Mouse (Mus musculus) brain, embryonic 14.5 days (tissue): ENCODE results near the gene C1qtnf2.

Experiments
- CTCF ChIP-seq: fragments of 200-500 bp; IDR thresholded peaks from 2 replicates; pipeline ENCODE4 v1.5.1; 2012; ENCODE audit warnings: inconsistent platforms, mild to moderate bottlenecking, moderate library complexity, borderline replicate concordance; ENCODE audit not compliant: insufficient read depth, insufficient read length; ENCODE audit errors: extremely low read depth
- POLR2A ChIP-seq: fragments of 200-500 bp; IDR thresholded peaks from 2 replicates; pipeline ENCODE4 v1.6.1; 2012; ENCODE audit warnings: mild to moderate bottlenecking, inconsistent platforms, borderline replicate concordance; ENCODE audit not compliant: poor library complexity, insufficient read depth, insufficient read length, severe bottlenecking; ENCODE audit errors: extremely low read depth

DNA sequence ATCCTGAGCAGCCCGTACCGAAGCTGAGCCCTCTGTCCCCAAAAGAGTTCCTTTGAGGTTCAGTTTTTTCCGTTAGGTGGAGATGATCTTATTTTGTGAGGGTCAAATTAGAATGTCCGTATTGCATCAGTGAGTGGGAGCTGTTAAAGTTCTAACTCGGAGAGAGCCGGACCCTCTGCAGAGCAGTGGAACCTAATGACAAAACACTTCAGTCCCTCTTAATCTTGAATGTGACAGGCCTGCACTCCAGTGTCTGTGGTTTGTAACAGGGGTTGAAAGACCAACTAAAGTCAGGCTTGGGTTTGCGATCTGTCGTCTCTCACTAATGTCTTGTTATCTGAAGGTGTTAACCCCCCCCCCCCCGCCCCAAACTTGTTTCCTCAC, 40.1 kb upstream of the C1qtnf2 start:
- TF ChIP-seq CTCF: no peak
- no peak for TF ChIP-seq POLR2A
